Mouse (Mus musculus) heart, postnatal 0 days (tissue): ENCODE results near the gene Anxa8. TPM values are rescaled to one million over a fixed set of nuclear protein-coding genes. Genes with fewer than 3 reads are reported as not detected.

ENCODE experiments used
- ATAC-seq: fragments of 200-750 bp; cut with Nextera tagmentation; 2 replicates; pipeline ENCODE4 v1.8.0; 2017; ENCODE audit warnings: low read depth, moderate number of reproducible peaks, moderate library complexity; ENCODE audit not compliant: insufficient read depth
- DNase-seq: peaks from one replicate; pipeline ENCODE4 v3.0.0-alpha.2; 2016; ENCODE audit warnings: low spot score
- H3K27ac ChIP-seq: fragments of 300-500 bp; sonication (generic); 2 replicates; pipeline ENCODE4 v1.5.1; 2014; ENCODE audit warnings: low read depth, mild to moderate bottlenecking
- H3K27me3 ChIP-seq: fragments of 300-500 bp; sonication (generic); 2 replicates; pipeline ENCODE4 v1.6.1; 2014; ENCODE audit warnings: low read length, mixed read lengths; ENCODE audit not compliant: control insufficient read depth, insufficient read depth
- H3K36me3 ChIP-seq: fragments of 300-500 bp; sonication (generic); replicated peaks from 2 replicates; pipeline ENCODE4 v1.6.1; 2014; ENCODE audit warnings: low read length, mixed read lengths; ENCODE audit not compliant: control insufficient read depth, insufficient read depth
- H3K4me1 ChIP-seq: fragments of 300-500 bp; sonication (generic); 2 replicates; pipeline ENCODE4 v1.6.1; 2014; ENCODE audit warnings: antibody characterized with exemption; ENCODE audit not compliant: control insufficient read depth, insufficient read depth
- H3K4me2 ChIP-seq: fragments of 300-500 bp; sonication (generic); 2 replicates; pipeline ENCODE4 v1.6.1; 2014; ENCODE audit warnings: low read depth, mild to moderate bottlenecking, low read length, moderate library complexity
- H3K4me3 ChIP-seq: fragments of 300-500 bp; sonication (generic); 2 replicates; pipeline ENCODE4 v1.5.1; 2014; ENCODE audit warnings: low read depth, low read length
- H3K9ac ChIP-seq: fragments of 300-500 bp; sonication (generic); replicated peaks from 2 replicates; pipeline ENCODE4 v1.6.1; 2014; ENCODE audit warnings: low read depth, low read length, mixed read lengths
- H3K9me3 ChIP-seq: fragments of 300-500 bp; sonication (generic); replicated peaks from 2 replicates; pipeline ENCODE4 v1.6.1; 2016; ENCODE audit warnings: low read length; ENCODE audit not compliant: control insufficient read depth
- CTCF ChIP-seq: IDR thresholded peaks from 2 replicates; pipeline ENCODE4 v1.5.1; 2016; ENCODE audit warnings: antibody characterized with exemption, control low read depth, low read depth
- EP300 ChIP-seq: IDR thresholded peaks from 2 replicates; pipeline ENCODE4 v1.6.1; 2016; ENCODE audit warnings: antibody characterized with exemption, low read depth
- WGBS: fragments of 180-500 bp; shearing (Covaris S2); extraction: QIAGEN DNeasy Blood & Tissue Kit; methylation state at CpG from one replicate; pipeline ENCODE4 v1.1.7; 2014; 5-methylcytosine and 5-hydroxymethylcytosine counted together
- polyA plus RNA-seq: library from polyadenylated mRNA; unstranded; fragments of >200 nt; fragmentation: Nextera tagmentation; extraction: Ambion mirVana; gene quantifications from 2 replicates; pipeline ENCODE4 v1.2.1, GENCODE M21; 2015
- total RNA-seq: library from RNA; depleted of rRNA; stranded (reverse); fragments of >200 nt; gene quantifications from 2 replicates; pipeline ENCODE4 v1.2.3, GENCODE M21; 2014; ENCODE audit warnings: low replicate concordance

Gene Anxa8
- total and polyA plus RNA-seq, 2 experiments from 2014 or later, result 1.7 to 4.8 TPM

GRCm38 (mm10) chr14:34087856-34088398 lies 2.1 kb downstream of the Anxa8 start:
- no peaks in the 10 kb centered on the region for H3K9me3 ChIP-seq
- ATAC-seq (no peak), DNase-seq (no peak)
- H3K27ac ChIP-seq, result no peak overlapping the region
- no peak overlapping the region for H3K9ac ChIP-seq
- no peaks in the 10 kb centered on the region for H3K36me3 ChIP-seq
- TF ChIP-seq EP300 (no peak), CTCF (no peak)
- no peaks in the 10 kb centered on the region for H3K4me1 ChIP-seq
- 0 out of 2 replicates have a peak, but pooled peaks cover 4% of the 10 kb centered on the region for H3K27me3 ChIP-seq
- no peak overlapping the region for H3K4me2 ChIP-seq
- H3K4me3 ChIP-seq, result no peak overlapping the region
- 64% methylated on average over 2 of the region's 2 CpGs for WGBS

- DNase-seq (no peak), ATAC-seq (no peak)
- Histone ChIP-seq H3K9me3 (no peaks in the 10 kb centered on the region), H3K4me3 (no peak overlapping the region), H3K36me3 (no peaks in the 10 kb centered on the region), H3K27me3 (no peaks in the 10 kb centered on the region), H3K27ac (no peak overlapping the region), H3K4me2 (no peak overlapping the region), H3K4me1 (no peaks in the 10 kb centered on the region), H3K9ac (no peak overlapping the region)
- 80% methylated on average over 8 of the region's 8 CpGs for WGBS
- TF ChIP-seq EP300 (no peak), CTCF (no peak)
These were observed 4.0 kb downstream of the Anxa8 start for GRCm38 (mm10) chr14:34089796-34090195.

- H3K9ac ChIP-seq, result no peak overlapping the region
- no peaks in the 10 kb centered on the region for H3K27me3 ChIP-seq
- 73% methylated on average over 5 of the region's 5 CpGs for WGBS
- no peaks in the 10 kb centered on the region for H3K36me3 ChIP-seq
- TF ChIP-seq EP300 (no peak), CTCF (no peak)
- H3K4me2 ChIP-seq, result no peak overlapping the region
- H3K27ac ChIP-seq, result no peak overlapping the region
- ATAC-seq (no peak), DNase-seq (no peak)
- H3K9me3 ChIP-seq, result no peaks in the 10 kb centered on the region
- H3K4me1 ChIP-seq, result no peaks in the 10 kb centered on the region
- no peak overlapping the region for H3K4me3 ChIP-seq
These were observed 5.7 kb downstream of the Anxa8 start for GRCm38 (mm10) chr14:34091475-34091874.

GRCm38 (mm10) chr14:34092856-34093255 lies 7.1 kb downstream of the Anxa8 start:
- Histone ChIP-seq H3K4me3 (no peak overlapping the region), H3K9me3 (no peaks in the 10 kb centered on the region), H3K27me3 (no peaks in the 10 kb centered on the region), H3K27ac (no peak overlapping the region), H3K36me3 (no peaks in the 10 kb centered on the region), H3K4me1 (no peaks in the 10 kb centered on the region), H3K9ac (no peak overlapping the region), H3K4me2 (no peak overlapping the region)
- no peak for TF ChIP-seq CTCF
- no peak for TF ChIP-seq EP300
- no peak for DNase-seq
- 79% methylated on average over 1 of the region's 1 CpGs for WGBS
- ATAC-seq, result no peak

- H3K9me3 ChIP-seq, result no peaks in the 10 kb centered on the region
- no peaks in the 10 kb centered on the region for H3K27me3 ChIP-seq
- H3K4me1 ChIP-seq, result no peaks in the 10 kb centered on the region
- DNase-seq (no peak), ATAC-seq (no peak)
- no peak overlapping the region for H3K9ac ChIP-seq
- no peak overlapping the region for H3K4me3 ChIP-seq
- TF ChIP-seq EP300 (no peak), CTCF (no peak)
- H3K36me3 ChIP-seq, result no peaks in the 10 kb centered on the region
- 70% methylated on average over 5 of the region's 5 CpGs for WGBS
- no peak overlapping the region for H3K4me2 ChIP-seq
- no peak overlapping the region for H3K27ac ChIP-seq
These were observed 10.4 kb downstream of the Anxa8 start for GRCm38 (mm10) chr14:34096161-34096560.

DNA sequence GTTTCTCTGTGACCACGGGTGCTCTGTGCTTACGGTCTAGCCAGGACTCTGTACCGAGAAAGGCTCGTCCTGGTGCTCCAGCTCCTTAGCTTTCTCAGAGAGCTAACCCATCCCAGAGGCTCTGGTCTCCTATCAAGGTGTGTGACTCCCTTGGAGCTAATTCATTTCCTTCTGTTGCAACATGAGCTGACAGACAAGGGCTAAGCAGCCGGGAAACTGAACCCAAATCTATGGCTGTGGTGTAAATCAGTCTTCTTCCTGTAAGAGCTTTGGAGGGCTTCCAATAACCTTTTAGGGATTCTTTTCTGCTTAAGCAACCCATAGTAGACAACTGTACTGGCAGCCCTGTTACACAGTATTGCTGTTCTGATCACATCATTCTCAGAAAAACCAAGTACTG lies 16.8 kb downstream of the Anxa8 start, which contains the start of gene A630023A22Rik:
TSS of gene A630023A22Rik (minus strand) at position 154 of the 400 bp plus-strand sequence.
- H3K4me3 ChIP-seq, result no peak within 1 kb of the TSS
- ATAC-seq (no peak), DNase-seq (no peak)
- H3K27ac ChIP-seq, result no peak within 1 kb of the TSS
- H3K36me3 ChIP-seq, result no peaks in the 10 kb centered on the region
- H3K9me3 ChIP-seq, result no peaks in the 10 kb centered on the region
- H3K27me3 ChIP-seq, result no peaks in the 10 kb centered on the region
- H3K4me2 ChIP-seq, result no peak within 1 kb of the TSS
- no peak for TF ChIP-seq CTCF
- TF ChIP-seq EP300, result no peak
- no peaks in the 10 kb centered on the region for H3K4me1 ChIP-seq
- WGBS, result 62% methylated on average over 5 of the region's 5 CpGs
- no peak within 1 kb of the TSS for H3K9ac ChIP-seq
